Mouse (Mus musculus) testis, adult 2 months (tissue): ENCODE data around the gene Dhfr. TPM values are rescaled to one million over a fixed set of nuclear protein-coding genes. Genes with fewer than 3 reads are reported as not detected.

Source experiments
- H3K27ac ChIP-seq: fragments of 200-500 bp; 2 replicates; pipeline ENCODE4 v1.5.1; 2012; ENCODE audit warnings: low read depth, low read length; ENCODE audit not compliant: control insufficient read depth, insufficient read depth
- H3K27me3 ChIP-seq: fragments of 200-500 bp; 2 replicates; pipeline ENCODE4 v1.6.1; 2012; ENCODE audit warnings: mild to moderate bottlenecking, low read length, moderate library complexity; ENCODE audit not compliant: control insufficient read depth, insufficient read depth
- H3K36me3 ChIP-seq: fragments of 200-500 bp; 2 replicates; pipeline ENCODE4 v1.6.1; 2012; ENCODE audit warnings: mild to moderate bottlenecking, low read length; ENCODE audit not compliant: control insufficient read depth, insufficient read depth
- H3K4me1 ChIP-seq: fragments of 200-500 bp; 2 replicates; pipeline ENCODE4 v1.6.1; 2012; ENCODE audit warnings: low read length; ENCODE audit not compliant: control insufficient read depth, insufficient read depth
- H3K4me3 ChIP-seq: fragments of 200-500 bp; 2 replicates; pipeline ENCODE4 v1.5.1; 2012; ENCODE audit warnings: low read depth, mild to moderate bottlenecking, low read length, moderate library complexity, mixed read lengths; ENCODE audit not compliant: control insufficient read depth
- CTCF ChIP-seq: fragments of 200-500 bp; IDR thresholded peaks from 2 replicates; pipeline ENCODE4 v1.5.1; 2012; ENCODE audit warnings: low read depth, mild to moderate bottlenecking, inconsistent platforms, low read length, moderate library complexity; ENCODE audit not compliant: control insufficient read depth, insufficient read depth, insufficient replicate concordance
- POLR2A ChIP-seq: fragments of 200-500 bp; IDR thresholded peaks from 2 replicates; pipeline ENCODE4 v1.6.1; 2012; ENCODE audit warnings: low read depth, mild to moderate bottlenecking, inconsistent platforms, low read length, moderate library complexity; ENCODE audit not compliant: control insufficient read depth
- polyA plus RNA-seq: library from polyadenylated mRNA; depleted of rRNA; stranded (reverse); fragments of >200 nt; gene quantifications from 2 replicates; pipeline ENCODE4 v1.2.3, GENCODE M21; 2012

Gene Dhfr
- polyA plus RNA-seq, 1 experiment, result 0.77 TPM

DNA sequence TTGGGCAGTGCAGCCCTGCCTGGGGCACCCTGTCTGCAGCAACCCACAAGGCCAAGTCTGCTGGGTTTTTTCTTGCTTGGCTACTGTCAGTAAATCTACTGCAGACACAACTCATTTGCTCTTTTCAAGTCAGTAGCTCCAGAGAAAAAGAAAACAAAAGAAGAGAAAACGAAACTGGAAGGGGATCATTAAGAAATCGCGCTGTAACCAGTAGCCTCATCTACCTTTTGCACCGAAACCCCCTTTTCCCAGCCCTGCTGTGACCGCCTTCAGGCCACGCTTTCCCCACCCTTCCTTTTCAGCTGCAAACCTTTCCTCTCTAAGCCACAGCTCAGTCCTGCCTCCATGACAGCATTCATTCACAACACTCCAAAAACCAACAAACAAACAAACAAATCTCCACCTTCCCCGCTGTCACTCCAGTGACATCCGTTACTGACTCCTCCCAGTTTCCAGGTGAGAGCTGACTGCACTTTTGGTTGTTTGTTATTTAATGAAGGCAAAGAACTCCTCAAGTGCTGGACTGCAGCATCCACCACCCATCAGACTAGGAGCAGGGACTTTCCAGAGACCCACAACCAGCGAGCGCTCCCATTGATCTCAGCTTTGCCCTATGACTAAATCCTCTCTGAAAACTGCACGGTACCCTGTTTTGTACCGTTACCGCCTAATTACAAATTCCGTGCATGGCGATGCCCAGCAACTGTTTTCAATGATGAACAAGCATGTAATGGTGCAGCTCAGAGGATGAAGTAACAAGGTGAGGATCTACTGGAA, 22.2 kb upstream of the Dhfr start:
- no peak overlapping the region for H3K27ac ChIP-seq
- no peaks in the 10 kb centered on the region for H3K4me1 ChIP-seq
- no peaks in the 10 kb centered on the region for H3K36me3 ChIP-seq
- no peak for TF ChIP-seq CTCF
- no peak for TF ChIP-seq POLR2A
- H3K4me3 ChIP-seq, result no peak overlapping the region
- no peaks in the 10 kb centered on the region for H3K27me3 ChIP-seq

DNA sequence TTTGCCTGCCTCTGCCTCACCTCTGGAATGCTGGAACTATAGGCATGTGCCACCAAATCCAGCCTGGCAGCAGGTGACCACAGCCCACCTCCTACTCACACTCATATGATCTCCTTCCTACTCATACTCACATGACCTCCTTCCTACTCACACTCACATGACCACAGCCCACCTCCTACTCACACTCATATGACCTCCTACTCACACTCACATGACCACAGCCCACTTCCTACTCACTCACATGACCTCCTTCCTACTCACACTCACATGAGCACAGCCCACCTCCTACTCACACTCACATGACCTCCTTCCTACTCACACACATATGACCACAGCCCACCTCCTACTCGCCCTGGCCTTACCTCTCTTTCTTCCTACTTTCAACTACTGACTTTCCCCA, 17.7 kb upstream of the Dhfr start:
- Histone ChIP-seq H3K4me3 (no peak overlapping the region), H3K27ac (no peak overlapping the region), H3K4me1 (no peaks in the 10 kb centered on the region), H3K27me3 (no peaks in the 10 kb centered on the region), H3K36me3 (peaks cover 2% of the 10 kb centered on the region; the same call in 1 of the 2 replicates)
- no peak for TF ChIP-seq POLR2A
- no peak for TF ChIP-seq CTCF

DNA sequence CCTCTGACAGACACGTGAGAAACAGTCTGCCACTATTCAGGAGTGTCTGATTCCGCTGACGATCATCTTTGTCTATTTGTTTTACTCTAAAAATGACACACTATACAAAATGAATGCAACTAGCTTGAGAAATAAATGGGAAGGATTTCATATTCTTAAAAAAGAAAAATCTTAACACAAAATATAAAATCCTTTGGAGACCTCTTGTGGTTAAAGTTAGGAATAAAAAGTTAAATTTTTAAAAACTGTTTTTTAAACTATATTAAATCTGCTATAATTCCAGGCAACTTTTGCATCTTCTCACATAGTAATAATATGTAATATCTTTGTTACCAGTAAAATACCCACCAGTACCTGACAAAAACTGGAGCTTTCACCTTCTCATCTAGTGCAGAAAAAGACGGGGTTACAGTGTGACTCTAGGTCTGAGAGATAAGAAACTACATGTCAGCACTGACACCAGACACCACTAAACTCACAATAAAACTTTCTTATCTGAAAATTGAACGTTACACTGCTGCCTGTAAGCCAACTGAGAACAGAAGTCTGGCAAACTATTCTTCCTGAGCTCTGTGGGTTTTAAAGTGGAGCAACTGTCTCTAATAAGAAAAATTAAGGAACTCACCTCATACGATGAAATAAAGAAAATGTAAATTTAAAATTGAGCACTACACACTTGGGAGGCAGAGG, 16.6 kb upstream of the Dhfr start:
- no peak for TF ChIP-seq CTCF
- no peak for TF ChIP-seq POLR2A

DNA sequence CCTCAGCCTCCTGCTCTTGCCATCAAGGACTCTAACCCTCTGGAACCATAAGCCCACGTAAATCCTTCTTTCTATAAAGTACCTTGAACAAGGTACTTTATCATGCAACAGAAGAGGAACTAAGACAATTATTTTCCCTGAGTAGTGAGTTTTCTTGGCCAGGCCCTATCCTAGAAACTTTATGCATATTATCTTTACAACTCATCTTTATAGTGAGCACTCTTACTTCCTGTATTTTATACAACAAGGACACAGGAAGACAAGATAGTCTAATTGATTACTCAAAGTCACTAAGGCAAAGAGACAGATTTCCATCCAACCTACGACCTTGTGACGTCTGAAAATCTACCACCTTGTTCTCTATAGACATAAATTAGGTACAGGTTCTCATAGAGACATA, 14.7 kb upstream of the Dhfr start:
- H3K4me1 ChIP-seq, result no peaks in the 10 kb centered on the region
- no peak overlapping the region for H3K4me3 ChIP-seq
- no peak for TF ChIP-seq CTCF
- no peak for TF ChIP-seq POLR2A
- no peak overlapping the region for H3K27ac ChIP-seq
- peaks cover 2% of the 10 kb centered on the region; the same call in 1 of the 2 replicates for H3K36me3 ChIP-seq
- H3K27me3 ChIP-seq, result no peaks in the 10 kb centered on the region

More for the DNA sequence above, 16.6 kb upstream of the Dhfr start:
- Histone ChIP-seq H3K4me1 (no peaks in the 10 kb centered on the region), H3K27me3 (no peaks in the 10 kb centered on the region), H3K27ac (no peak overlapping the region), H3K4me3 (no peak overlapping the region), H3K36me3 (peaks cover 2% of the 10 kb centered on the region; the same call in 1 of the 2 replicates)

- H3K27ac ChIP-seq, result no peak overlapping the region
- H3K36me3 ChIP-seq, result no peaks in the 10 kb centered on the region
- no peaks in the 10 kb centered on the region for H3K4me1 ChIP-seq
- H3K4me3 ChIP-seq, result no peak overlapping the region
- no peaks in the 10 kb centered on the region for H3K27me3 ChIP-seq
- TF ChIP-seq CTCF, result no peak
- TF ChIP-seq POLR2A, result no peak
Observed at GRCm38 (mm10) chr13:92344033-92344432, 10.5 kb upstream of the Dhfr start.

DNA sequence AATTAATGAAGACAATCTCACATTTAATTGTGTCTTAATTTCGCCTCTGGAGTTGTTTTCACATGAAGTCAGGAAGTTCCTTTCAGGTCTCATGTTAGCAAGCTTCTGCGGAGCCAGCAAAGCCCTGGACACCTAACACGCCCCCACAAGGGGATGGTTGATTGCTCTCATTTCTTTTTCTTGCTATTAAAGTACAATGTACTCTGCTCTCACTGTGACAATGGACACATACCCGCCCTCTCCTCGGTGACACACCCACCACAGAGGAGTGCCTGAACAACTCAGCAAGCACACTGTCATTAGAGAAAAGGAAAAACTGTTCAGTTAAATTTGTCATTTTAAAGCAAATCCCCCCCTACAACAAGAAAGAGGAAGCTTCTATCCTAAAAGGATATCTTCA, 8.2 kb upstream of the Dhfr start:
- H3K4me1 ChIP-seq, result no peaks in the 10 kb centered on the region
- no peak overlapping the region for H3K27ac ChIP-seq
- H3K4me3 ChIP-seq, result no peak overlapping the region
- H3K27me3 ChIP-seq, result no peaks in the 10 kb centered on the region
- TF ChIP-seq CTCF (no peak), POLR2A (no peak)
- H3K36me3 ChIP-seq, result no peaks in the 10 kb centered on the region

GRCm38 (mm10) chr13:92351100-92351499, 3.4 kb upstream of the Dhfr start:
- H3K27ac ChIP-seq, result no peak overlapping the region
- TF ChIP-seq CTCF, result no peak
- TF ChIP-seq POLR2A, result no peak
- peaks cover 4% of the 10 kb centered on the region for H3K4me1 ChIP-seq
- no peak overlapping the region for H3K4me3 ChIP-seq
- H3K27me3 ChIP-seq, result no peaks in the 10 kb centered on the region
- H3K36me3 ChIP-seq, result no peaks in the 10 kb centered on the region
